Mouse (Mus musculus) urinary bladder, postnatal 14 days (tissue): ENCODE results near the gene Ddx49.

ENCODE experiments used
- DNase-seq: peaks from one replicate; pipeline ENCODE4 v3.0.0; 2021; ENCODE audit warnings: low spot score

The Ddx49 gene

GRCm38 (mm10) chr8:70267674-70268073 is 34.6 kb downstream of the Ddx49 start:
- no peak for DNase-seq

GRCm38 (mm10) chr8:70259043-70259442 is 43.2 kb downstream of the Ddx49 start:
- DNase-seq = no peak

- DNase-seq = no peak
These were observed 43.7 kb downstream of the Ddx49 start for GRCm38 (mm10) chr8:70258600-70258999.

GRCm38 (mm10) chr8:70257456-70257855 is 44.8 kb downstream of the Ddx49 start:
- DNase-seq = no peak

GRCm38 (mm10) chr8:70254628-70255027 is 47.7 kb downstream of the Ddx49 start:
- DNase-seq = no peak

- DNase-seq = no peak
These were observed 54.4 kb downstream of the Ddx49 start for GRCm38 (mm10) chr8:70247841-70248240.

GRCm38 (mm10) chr8:70246622-70247021 is 55.7 kb downstream of the Ddx49 start:
- no peak for DNase-seq
